Mouse (Mus musculus): ENCODE data around the gene Ddr2. TPM values are rescaled to one million over a fixed set of nuclear protein-coding genes. Genes with fewer than 3 reads are reported as not detected.
"Not testable (repeated sequence)": the region's sequence is repeated elsewhere in the genome, so short reads cannot be mapped to it uniquely, and the experiment has no call there.

Ddr2 gene
- total RNA-seq, 2 experiments from 2014 or later: 23.7 to 28.7 TPM

DNA sequence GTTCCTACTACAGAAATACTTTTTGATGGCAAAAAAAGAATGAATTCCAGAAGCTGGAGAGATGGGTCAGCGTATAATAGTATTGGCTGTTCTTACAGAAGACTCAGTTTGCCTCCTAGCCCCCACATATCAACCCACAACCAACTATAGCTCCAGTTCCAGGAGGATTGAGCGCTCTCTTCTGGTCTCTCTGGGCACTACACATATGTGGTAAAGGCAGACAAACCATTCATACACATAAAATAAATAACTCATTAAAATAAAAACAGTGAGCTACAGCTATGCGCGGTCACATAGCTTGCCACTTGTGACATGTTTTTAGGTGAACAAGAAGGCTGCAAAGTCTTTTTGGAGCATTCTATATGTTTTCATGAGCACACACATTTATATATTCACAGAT, 71.2 kb downstream of the Ddr2 start:
- no peak for DNase-seq

DNA sequence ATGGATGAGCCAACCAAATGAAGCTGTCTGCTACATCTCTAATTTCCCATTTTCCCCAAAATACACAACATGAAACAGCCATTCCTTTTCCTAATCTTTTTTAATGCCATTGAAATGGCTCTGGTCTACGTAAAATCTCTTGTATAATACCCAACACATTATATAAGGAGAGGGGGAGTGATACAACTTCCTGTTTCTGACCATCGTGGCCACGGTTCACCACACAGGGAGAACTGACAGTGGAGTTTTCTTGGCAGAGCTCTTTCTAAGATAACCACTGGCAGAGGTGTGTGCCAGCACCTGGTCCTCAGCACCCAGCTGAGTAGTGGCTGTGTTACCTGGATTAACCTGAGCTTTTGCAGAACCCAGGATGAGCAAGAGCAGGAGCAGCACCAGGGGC, 75.0 kb downstream of the Ddr2 start:
- no peak for DNase-seq

DNA sequence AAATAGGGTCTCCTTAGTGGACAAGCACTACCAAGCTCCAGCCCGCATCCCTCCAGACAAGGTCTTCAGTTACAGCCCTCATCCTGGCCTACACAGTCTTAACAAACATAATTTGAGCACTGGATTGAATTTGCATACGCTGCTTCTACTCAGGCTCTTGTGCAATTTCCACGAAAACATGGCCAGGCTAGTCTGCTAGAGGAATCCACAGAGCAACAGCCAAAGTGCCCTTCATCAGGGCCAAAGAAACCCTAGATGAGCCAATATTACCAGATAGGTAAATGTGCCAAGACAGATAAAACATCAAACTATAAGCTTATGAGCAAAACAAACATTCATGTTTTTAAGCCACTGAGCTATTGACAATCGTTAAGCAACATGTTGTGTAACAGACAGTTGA, 75.6 kb downstream of the Ddr2 start:
- DNase-seq: no peak

DNA sequence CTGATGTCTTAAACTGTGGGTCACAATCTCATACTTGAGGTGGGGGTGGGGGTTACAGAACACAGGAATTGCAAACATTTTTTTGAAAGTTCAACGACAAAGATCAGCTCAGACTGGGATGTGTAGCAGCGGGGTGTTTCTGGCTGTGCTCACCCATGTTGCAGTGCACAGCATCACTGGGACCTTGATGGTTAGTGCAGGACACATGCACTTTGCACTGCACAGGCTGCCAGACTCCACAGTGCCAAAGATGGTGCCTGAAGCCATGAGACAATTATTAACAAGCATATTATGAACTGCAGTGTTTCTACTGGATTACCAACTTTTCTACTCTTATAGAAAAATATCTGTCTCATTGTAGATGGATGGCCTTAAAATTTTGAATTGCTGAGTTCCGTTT, 78.9 kb downstream of the Ddr2 start:
- DNase-seq: no peak

DNA sequence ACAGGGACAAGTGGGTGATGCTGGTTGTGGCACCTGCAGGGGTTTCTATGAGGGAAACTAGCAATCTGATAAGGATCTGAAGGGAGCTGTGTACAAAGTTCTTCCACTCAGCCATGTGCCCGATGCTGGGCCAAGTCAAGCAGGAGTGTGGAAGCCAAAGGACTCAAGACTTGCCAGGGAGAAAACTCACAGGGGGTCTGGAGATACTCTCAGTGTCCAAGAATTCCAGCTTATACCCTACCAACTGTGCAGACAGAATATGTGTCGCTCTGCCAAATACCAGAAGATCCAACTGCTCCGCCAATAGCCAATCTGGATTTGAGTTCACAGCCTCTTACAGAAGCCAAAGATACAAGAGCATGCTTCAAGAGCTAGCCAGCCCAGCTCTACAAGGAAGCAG, 95.8 kb downstream of the Ddr2 start:
- no peak for DNase-seq

DNA sequence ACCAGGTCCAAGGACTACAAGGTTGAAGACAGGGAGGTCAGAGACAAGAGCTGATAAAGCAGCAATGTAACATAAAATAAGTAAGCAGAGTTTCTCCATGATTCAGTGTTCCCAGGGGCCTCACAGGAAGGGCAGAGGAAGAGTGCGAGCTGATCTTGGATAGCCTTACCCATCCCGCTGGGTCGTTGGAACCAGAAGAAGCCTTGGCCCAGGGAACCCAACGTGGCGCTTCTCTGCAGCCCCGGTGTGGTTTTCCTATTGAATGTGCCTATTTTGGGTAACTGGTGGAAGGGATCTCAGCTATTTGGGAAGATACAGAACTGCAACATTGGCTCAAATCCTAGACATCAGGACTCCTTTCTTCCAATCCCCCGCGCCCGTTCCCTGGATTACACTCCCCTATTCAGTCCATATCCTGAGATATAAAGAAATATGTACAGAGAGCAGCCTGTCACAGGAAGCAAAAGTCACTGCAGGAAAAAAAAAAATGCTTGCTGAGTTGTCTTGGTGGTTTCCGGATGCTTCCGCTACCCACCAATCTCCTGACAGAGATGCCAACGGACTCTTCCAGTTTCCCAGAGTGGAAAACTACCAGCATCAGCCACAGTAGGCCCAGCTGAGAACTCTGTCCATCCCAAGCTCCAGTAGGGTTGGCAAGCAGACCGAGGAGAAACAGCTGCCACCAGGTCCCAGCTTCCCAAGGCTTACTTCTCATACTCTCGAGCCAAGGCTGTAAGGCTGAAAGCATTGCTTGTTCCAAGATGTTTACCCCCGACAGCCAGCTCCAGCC, 99.7 kb downstream of the Ddr2 start:
- DNase-seq: no peak

DNA sequence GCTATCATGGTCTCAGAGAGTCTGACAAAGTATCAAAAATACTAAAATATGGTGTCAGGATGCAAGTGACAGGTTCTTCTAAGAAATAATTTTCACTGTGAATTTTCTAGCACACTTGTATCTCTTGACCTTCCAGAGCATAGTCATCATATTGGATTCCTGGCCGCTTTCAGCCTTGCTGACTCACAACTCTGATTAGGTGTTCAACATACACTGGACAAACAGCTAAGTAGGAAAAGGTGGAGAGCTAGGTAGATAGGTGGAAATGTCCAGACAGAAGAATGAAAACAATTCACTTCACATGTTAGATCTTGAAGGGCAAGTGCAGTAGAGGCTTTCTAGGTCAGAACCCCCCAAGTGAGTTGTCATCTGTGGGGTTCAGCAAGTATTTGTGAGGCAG, 101.3 kb downstream of the Ddr2 start:
- DNase-seq: no peak

DNA sequence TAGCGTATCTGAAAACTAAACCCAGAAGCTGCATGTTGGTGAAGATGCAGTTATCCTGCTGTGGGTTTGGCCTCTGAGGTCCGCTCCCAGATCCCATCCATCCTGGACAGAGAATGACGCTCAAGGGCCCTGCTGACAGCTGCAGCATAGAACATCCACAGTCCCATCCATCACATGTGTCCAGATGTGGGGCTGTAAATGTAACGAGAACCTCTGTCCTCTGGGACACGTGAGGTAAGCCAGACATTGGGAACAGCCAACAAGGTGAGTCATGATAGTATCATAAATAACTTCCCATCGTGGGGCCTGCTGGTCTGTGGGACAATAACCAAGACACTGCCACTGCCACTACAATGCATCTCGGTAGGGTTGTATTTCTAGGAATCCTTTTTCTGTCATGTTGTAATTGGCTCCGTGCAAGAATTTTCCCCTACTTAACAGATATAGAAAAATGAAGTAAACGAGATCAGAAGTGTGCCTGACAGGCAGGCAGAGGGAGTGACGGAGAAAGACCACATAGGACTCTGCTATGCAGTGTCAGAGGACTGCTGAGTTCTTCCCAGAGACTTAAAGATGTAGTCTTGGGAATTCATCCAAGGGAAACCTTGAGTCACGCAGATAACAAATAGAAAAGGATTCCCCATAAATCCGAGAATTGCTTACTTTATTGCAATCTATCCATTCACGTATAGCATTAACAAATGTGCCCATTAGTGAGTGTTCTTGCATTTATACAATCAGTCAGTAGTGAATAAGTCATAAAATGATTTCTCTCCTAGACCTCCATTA, 101.9 kb downstream of the Ddr2 start:
- no peak for DNase-seq

DNA sequence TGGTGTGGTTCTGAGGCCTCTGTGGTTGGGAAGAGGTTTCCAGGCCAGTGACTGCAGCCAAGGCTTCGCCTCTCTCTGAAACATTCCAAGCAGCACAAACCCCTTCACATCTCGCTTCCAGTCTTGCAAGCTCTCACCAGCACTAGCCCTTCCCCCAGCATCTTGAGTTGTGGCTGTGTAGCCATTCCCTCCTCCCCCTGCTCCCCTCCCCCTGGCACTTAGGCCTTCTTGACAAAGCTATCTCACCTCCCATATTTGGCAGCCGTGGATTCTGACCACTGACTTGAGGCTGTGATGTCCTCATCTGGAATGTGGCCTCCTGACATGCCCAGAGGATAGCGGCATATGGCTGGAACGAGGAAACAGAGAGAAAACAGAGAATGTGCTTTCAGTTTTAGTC, 104.0 kb downstream of the Ddr2 start:
- peak; percentile 22 for DNase-seq

DNA sequence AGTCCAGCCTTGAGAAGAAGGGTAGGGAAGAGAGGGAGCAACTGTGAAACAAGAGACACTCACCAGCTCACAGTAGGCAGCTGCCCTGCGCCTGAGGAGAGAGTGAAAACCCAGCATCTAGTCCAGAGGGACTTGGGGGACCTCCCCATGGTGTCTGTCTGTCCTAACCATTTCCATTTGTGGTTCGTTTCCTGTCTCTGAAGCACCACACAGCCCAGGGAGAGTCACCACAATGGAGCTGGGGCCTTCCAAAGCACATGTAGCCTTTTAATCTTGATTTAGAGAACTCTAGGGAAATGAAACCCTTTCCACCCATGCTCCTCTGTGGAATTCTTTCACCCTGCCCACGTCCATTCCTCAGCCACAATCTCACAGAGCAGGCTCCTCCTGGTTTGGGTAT, 105.3 kb downstream of the Ddr2 start:
- DNase-seq: no peak

DNA sequence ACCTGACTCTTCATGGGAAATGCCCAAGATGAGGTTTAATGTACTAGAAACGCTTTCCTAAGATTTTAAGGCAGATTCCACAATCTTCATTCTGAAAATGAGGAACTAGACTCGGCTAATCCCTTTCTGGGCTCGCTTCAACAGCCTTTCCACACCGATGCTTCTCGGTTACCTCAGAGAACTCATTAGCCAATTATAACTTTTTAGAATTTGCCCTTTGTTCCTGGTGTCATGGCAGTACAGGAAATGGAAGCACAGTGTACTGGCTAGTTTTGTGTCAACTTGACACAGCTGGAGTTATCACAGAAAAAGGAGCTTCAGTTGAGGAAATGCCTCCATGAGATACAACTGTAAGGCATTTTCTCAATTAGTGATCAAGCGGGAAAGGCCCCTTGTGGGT, 116.7 kb downstream of the Ddr2 start:
- DNase-seq: not testable (repeated sequence)

DNA sequence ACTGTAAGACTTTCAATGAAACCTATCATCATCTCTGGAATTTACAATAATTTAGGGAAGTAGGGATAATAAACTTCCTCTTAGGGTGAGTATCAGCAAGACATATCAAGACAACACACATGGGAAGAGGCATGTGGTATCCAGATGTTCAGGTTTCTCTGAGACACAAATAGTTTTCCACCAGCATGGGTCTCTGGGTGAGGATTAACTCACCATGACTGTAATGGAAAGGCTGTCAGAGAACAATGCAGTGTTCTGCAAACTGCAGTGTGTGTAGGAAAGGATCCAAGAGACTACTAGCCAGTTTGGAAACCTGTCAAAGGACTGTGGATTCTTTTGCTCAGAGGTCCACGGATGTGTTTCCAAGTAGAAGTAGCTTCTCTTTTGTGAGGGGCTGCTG, 124.4 kb downstream of the Ddr2 start:
- no peak for DNase-seq

DNA sequence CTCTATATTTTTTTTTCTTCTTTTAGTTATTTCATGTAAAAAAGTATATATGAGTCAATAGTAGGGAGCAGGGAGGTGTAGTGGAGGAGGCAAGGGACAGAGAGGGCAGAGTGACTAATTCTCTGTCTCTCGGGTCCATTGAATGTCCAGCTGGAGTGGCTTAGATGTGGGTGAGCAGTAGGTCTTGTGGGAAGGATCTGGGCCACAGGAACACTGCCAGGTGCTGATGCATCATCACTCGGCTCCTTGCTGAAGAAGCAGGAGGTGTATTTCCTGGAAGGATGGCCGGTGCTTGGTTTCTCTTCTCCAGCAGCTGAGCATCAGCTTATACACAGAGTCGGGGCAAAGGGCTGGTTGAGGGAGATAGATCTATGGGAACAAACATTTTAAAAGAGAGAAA, 132.9 kb downstream of the Ddr2 start:
- DNase-seq: no peak

DNA sequence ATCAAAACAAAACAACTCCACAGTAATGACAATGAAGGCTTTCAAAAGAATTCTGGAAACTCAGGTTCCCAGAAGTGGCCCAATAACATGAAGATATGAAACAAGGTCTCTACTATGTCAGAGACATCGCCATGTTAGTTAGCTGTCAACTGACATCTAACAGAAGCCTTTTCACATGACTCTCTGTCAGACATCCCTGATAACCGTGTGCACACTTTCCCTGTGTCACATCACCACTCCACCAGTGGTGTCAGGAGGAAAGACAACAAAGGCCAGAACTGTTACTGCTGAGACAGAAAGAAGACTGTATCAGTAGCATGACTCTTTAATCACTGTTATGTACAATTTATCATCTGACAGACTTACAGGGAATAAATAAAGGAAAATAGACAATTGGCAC, 138.6 kb downstream of the Ddr2 start:
- DNase-seq: no peak

DNA sequence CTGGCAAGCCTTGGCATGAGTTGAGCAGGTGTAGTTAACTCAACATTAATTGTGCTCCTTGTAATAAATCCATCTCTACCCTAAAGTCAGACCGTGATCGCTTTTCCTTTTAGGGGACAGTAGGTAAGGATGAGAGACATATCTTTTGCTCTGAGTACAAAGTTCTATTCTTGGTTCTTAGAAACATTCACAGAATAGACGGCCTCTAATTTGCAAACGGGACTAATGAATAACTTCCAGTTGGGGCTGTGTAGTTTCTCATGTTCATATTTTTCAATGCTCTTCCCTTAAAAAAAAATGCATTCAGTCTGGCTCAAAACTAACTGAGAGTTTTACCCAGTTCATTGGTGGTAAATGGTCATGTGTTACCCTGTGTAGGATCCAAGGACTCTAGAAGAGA, 139.6 kb downstream of the Ddr2 start:
- no peak for DNase-seq

DNA sequence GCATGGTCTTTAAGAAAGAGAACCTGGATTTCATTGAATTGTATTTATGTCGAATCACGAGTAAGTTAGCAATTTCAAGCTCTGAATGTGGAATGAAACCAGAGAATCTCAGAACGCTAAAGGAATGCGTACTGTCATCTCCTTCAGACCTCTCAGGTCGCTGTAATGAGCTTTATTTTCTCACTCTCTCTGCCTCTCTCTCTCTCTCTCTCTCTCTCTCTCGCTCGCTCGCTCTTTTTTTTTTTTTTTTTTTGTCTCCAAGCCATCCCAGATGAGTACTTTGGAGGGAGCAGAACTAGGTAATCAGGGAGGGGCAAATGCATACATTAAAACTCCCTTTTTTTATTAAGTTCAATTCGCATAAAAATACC, 141.1 kb downstream of the Ddr2 start:
- DNase-seq: no peak

DNA sequence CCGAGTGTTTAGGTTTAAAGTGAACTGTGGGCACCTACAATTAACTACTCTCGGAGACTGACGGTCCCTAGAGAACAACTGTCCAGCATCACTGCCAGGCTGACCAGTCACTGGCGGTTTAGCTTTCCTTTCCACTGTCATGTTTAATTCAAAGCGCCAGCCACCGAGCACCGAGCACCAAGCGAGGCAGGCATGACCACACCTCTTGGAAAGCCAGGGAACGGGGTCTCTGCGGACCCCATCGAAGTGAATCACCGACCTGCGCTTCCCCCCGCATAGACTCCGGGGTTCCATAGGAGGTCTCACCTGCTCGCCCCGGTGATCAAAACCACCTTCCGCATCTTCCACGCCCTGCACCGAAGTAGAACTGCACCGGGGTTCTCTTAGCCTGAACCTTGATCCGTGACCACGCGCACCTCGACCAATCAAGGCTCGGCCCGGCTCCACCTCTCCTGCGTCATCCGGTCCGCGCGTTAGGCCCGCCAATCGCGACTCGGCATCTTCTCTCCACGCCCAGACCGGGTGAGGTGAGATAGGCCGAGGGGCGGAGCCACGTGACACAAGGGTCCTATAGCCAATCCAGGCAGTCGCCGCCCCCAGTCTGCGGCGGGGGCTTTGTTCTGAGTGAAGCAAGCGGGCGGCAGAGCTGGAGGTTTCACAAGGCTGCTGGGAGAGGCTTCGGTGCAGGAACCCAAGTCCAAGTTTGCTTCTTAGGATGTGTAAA, 141.6 kb downstream of the Ddr2 start, which contains the start of gene Hsd17b7:
TSS of gene Hsd17b7 (minus strand) at position 450 of the 724 bp plus-strand sequence.
- peak; percentile 98 for DNase-seq

DNA sequence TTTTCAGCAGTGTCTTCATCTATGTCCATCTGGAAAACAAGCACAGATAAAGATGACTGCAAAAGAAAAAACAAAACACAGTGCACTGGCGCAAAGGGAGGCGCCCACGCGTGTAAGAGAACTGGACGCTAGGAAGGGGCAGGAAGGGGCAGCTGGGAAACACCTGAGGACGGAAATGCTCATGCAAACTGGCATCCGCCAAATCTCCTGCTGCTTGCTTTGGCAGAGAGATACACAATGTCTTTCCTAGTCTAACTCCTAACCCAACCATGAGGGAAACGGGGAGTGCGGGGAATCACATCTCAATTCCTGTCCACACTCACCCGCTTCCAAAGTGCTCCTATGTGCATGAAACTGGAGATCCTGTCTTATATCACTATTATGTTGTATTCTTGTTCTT, 157.5 kb downstream of the Ddr2 start:
- DNase-seq: no peak

DNA sequence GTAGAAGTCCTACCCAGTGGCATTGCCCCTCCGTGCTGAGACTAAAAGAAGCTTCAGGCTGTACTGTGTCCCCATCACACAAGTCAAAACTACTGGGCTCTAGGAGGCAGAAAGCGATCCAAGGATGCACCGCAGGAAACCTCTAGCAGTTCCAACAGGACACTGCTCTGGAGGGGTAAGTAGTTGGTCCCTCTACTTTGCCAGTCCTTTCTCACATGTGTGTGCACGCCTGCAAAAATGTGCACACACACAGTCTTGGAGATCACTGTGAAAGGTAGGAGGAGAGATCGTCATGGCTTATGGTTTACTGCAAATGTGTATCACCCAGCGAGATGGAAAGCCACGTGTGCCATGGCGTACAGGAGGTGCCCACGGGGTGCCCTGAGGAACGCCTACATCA, 157.9 kb downstream of the Ddr2 start:
- DNase-seq: no peak

DNA sequence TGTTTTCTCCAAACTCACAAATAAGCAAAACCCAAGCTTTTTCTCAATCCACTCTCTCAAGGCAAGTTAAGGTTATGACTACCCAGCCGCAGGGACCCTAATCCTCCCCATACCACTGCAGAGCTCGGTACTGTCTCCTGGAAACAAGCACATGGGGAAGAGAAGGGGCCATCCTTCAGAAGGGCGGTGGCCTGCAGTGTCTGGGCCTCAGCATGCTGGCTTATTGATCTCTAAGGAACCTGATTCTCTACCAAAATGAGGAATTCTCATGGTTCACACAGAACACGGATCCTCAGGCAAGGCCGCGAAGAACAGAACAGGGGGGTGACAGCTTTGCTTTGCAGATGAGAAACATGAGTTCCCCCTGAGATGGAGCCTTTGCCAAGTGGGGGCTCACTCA, 159.0 kb downstream of the Ddr2 start:
- no peak for DNase-seq

DNA sequence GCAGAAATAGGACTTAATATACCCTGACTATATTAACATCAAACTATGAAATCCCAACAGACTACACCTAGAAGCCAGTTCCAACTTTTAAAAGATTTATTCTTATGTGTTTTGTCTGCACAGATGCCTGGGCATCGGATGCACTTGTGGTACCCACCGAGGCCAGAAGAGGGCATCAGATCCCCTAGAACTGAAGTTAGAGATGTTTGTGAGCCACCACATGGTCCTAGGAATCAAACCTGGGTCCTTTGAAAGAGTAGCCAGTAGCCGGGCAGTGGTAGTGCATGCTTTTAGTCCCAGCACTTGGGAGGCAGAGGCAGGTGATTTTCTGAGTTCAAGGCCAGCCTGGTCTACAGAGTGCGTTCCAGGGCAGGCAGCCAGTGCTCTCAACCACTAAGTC, 159.9 kb downstream of the Ddr2 start:
- DNase-seq: no peak

DNA sequence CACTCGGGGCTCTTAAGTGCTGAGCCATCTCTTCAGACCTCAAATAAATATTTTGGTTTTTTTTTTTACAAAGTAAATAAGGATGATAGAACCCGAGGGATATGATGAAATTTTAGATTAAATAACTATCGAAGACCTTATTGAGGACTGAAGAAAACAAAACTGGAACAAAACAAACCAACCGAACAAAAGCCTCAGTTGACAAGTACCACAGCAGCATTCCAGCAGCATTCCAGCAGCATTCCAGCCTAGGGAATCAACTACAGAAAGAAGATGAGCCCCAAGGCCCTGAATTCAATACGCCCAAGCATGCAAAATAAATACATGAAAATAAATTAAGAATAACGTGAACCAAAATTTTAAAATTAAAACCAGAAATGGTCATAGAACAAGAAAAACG, 160.6 kb downstream of the Ddr2 start:
- DNase-seq: no peak

DNA sequence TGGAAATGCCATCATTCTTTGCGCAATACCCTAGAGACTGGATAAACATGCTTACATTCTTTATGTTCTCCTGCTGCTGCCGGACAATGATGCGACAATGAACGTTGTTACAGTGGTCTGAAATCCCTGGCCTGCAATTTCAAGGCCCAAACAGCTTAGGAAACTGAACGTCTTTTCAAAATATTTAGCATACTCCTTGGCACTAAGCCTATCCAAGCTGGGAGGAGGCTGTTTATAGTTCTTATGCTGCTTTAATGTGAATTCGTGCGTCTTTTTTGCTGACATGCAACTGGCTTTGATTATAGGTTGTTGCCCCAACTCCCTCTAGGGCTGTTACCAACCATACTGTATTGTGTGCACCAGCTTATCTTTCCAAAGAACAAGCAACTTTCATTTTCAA, 161.7 kb downstream of the Ddr2 start:
- no peak for DNase-seq
